Mouse (Mus musculus) pancreas, adult 10 weeks (tissue): ENCODE measurements around the gene Pigo. TPM values are rescaled to one million over a fixed set of nuclear protein-coding genes. Genes with fewer than 3 reads are reported as not detected.

Source experiments
- polyA plus RNA-seq: library from polyadenylated mRNA; stranded (reverse); fragments of 350-450 nt; fragmentation: Illumina TruSeq; extraction: RNeasy Lipid Tissue Mini Kit (QIAGEN cat#74804); gene quantifications from one replicate; pipeline ENCODE4 v1.2.3, GENCODE M21; 2015; ENCODE audit warnings: low read depth, low replicate concordance; ENCODE audit not compliant: insufficient read depth

Gene Pigo
- polyA plus RNA-seq: 11.2 TPM

GRCm38 (mm10) chr4:43025084-43025960, at the start of gene Pigo:
Pigo (minus strand) TSS chr4:43025819.

DNA sequence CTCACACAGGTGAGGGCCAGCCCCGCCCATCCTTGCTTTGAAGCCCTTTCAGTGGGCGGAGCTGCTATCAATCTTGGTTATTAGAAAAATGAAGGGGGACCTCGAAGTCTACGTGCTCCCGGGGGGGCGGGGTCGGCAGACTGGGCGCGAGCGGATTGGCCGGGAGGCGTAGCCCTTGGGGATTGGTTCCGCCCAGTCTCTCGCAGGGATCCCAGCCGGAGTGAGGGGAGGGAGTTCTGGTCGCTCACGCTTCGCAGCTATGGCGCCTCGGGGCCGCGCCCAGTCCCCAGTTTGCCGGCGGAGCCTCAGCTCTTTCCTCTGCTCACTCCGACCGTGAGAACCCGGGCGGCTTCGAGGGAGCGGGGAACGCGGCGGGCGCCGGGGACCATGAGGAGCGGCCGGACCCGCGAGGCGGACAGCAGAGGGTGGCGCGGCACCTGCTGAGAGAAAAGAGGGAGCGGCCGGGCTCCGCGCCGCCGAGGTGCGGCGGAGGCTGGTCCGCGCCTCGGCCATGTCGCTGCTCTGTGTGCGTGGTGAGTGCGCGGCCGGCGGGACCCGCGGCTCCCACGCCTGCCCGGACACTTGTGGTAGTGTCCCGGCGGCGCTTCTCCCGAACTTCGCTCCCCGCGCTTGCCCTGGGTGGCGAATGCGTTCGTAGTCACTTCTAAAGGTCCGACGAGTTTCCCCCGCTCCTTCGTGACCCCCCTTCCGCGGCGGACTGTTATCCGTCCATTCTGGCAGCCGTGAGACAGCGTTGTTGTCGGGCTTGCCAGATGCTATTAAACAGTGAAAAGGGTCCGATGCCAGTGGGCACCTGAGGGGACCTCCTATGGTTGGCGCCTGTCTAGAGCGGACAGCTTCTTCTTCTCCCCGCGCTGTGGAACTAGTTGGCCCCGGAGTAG, 33.4 kb upstream of the Pigo start, which contains the start of gene Unc13b:
Unc13b (plus strand) TSS at position 201 of the 902 bp plus-strand sequence.

GRCm38 (mm10) chr4:43045659-43046302, 20.2 kb upstream of the Pigo start, which contains the start of gene Fam214b:
Fam214b (minus strand) TSS chr4:43046220.

DNA sequence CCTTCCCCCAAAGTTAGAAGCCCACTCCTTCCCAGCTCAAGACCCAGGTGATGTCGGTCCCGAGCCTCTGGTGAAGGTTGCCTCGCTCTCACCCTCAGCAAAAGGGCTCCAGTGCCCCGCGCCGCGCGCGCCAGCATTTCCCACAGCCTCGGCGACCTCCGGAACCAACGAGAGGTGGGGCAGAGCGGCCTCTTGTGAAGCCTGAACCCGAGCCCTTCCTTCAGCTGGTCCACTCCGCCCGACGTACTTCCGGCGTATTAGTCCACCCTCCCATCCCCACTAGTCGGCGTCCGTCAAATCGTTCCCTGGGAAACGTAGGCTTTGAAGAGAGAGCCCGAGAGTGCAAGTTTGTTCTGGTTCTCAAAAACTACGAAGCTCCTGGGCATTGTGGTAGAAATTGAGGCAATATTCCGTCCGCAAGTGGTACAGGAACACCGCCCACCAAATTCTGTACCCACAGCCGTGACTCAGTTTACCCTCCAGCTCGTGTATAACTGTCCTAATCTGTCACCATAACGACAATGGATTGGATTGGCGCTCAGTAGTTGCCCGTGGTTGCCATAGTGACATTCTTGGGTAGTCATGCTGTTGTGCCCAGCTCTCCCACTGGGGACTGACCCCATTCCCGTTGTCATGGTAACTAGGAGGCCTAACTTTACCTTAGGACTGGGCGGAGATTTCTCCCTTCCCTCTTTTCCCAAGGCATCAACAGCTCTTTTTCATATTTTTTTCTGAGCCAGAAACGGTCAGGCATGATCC, 5.8 kb upstream of the Pigo start, which contains the start of gene Stoml2:
Stoml2 (minus strand) TSS at position 474 of the 759 bp plus-strand sequence.

GRCm38 (mm10) chr4:43010161-43011038, 15.2 kb downstream of the Pigo start, which contains the start of gene Fancg:
Fancg (minus strand) TSS chr4:43010506.

GRCm38 (mm10) chr4:43000141-43000986, 25.3 kb downstream of the Pigo start, which contains the start of gene Vcp:
Vcp (minus strand) TSS chr4:43000507.

DNA sequence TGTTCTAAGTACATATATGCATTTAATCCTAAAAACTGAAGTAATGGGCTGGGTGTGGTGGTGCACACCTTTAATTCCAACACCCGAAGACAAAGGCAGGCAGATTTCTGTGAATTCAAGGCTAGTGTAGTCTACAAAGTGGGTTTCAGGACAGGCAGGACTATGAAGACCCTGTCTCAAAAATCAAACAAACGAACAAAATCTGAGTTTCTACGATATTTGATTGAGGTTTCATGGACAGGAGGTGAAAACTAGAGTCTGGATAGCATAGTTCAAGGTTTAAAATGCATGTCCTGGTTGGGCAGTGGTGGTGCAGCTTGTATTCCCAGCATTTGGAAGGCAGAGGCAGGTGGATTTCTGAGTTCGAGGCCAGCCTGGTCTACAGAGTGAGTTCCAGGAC, 56.3 kb downstream of the Pigo start, which contains the start of gene 1700022I11Rik:
1700022I11Rik (plus strand) TSS at position 301 of the 400 bp plus-strand sequence.

Other genes with a start within 250 kb of the Pigo start
- not detected for gene Fam205a1, start 171.9 kb downstream of the Pigo start, polyA plus RNA-seq
- not detected for gene Gm12394, start 169.0 kb downstream of the Pigo start, polyA plus RNA-seq
- not detected for gene Fam205c, start 151.6 kb downstream of the Pigo start, polyA plus RNA-seq
- 0.63 TPM for gene Phf24, start 109.2 kb downstream of the Pigo start, polyA plus RNA-seq
- gene Dnajb5, start 76.0 kb downstream of the Pigo start, polyA plus RNA-seq: 4.4 TPM
- gene 1700022I11Rik, start 56.2 kb downstream of the Pigo start, polyA plus RNA-seq: not detected
- gene Vcp, start 25.3 kb downstream of the Pigo start, polyA plus RNA-seq: 46.2 TPM
- 1.2 TPM for gene Fancg, start 15.3 kb downstream of the Pigo start, polyA plus RNA-seq
- 13.3 TPM for gene Stoml2, start 5.9 kb upstream of the Pigo start, polyA plus RNA-seq
- gene Fam214b, start 20.4 kb upstream of the Pigo start, polyA plus RNA-seq: 8.0 TPM
- gene Unc13b, start 33.1 kb upstream of the Pigo start, polyA plus RNA-seq: 12.0 TPM
- 0.28 TPM for gene Atp8b5, start 241.3 kb upstream of the Pigo start, polyA plus RNA-seq